Mouse (Mus musculus): ENCODE data around the gene Itgb1bp1.

DNA sequence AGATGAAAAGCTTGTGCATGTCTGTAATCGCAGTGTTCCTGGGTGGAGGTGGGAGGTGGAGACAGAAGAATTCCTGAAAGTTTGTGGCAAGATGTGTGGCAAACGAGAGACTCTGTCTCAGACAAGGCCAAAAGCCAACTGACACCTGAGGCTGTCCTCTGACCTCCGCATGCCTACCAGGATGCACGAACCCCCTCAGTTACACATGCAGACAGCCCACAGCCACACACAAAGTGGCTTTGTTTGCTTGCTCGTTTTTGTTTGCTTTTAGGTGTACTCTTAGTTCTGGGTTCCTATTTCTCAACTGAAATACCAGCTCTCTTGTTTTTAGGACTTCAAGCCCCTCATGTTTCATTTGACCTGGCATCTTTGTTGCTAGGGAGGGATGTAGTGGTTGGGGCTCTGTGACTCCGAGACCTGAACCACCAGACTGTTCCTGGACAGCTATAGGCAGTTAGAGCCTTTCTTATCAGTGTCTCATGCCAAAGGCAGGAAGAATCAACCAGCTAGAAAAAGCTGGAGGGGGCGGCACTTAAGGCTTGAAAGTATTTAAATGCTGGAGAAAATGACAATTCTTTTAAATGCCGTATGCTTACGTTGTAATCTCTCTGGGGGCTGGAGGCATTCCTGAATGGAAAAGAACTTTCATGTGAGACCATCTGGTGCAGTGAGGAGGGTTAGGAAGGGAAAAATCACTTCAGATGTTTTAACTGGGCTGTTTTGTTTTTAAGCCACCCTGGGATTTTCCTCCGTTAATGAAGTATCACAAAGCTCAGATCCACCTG is 84.4 kb downstream of the Itgb1bp1 start:
- no peak for TF ChIP-seq CTCF (IDR thresholded peaks at IDR 0.05)
- no peak for TF ChIP-seq EP300 (IDR thresholded peaks at IDR 0.05)

Data from lung, postnatal 0 days (tissue).